Mouse (Mus musculus) CH12.LX (cell line): Measurements from ENCODE around the gene Olfm3. TPM values are rescaled to one million over a fixed set of nuclear protein-coding genes. Genes with fewer than 3 reads are reported as not detected.

ENCODE experiments used
- DNase-seq: peaks from one replicate; pipeline ENCODE4 v3.0.0-alpha.2; 2013; ENCODE audit errors: extremely low read depth
- H3K27ac ChIP-seq: 2 replicates; pipeline ENCODE4 v1.5.1; 2012; ENCODE audit warnings: low read depth, mild to moderate bottlenecking, control low read depth, moderate library complexity; ENCODE audit not compliant: insufficient read depth
- H3K27me3 ChIP-seq: replicated peaks from 2 replicates; pipeline ENCODE3; 2012; ENCODE audit warnings: inconsistent platforms
- H3K36me3 ChIP-seq, 2 experiments: replicated peaks in 1 of 2; 2 replicates each; pipeline versions ENCODE3 to v1.6.1; 2012; ENCODE audit warnings: inconsistent platforms in 1 of 2, low read length in 1 of 2, mild to moderate bottlenecking in 1 of 2, mixed read lengths in 1 of 2, moderate library complexity in 1 of 2; ENCODE audit not compliant: control insufficient read depth in 1 of 2, insufficient read depth in 1 of 2
- H3K4me1 ChIP-seq, 2 experiments: 2 replicates each; pipeline ENCODE4 v1.6.1; 2012; ENCODE audit warnings: inconsistent platforms in 1 of 2, moderate library complexity in 1 of 2; ENCODE audit not compliant: insufficient read depth in 2 of 2, control insufficient read depth in 1 of 2
- H3K4me2 ChIP-seq: 2 replicates; pipeline ENCODE4 v1.6.1; 2012; ENCODE audit warnings: low read depth, mild to moderate bottlenecking, control low read depth; ENCODE audit not compliant: poor library complexity, insufficient read depth, severe bottlenecking
- H3K4me3 ChIP-seq, 3 experiments: fragments of 150-350 bp in 1 of 3; sonication (generic) in 1 of 3; replicated peaks in 1 of 3; 2 replicates each; pipeline versions ENCODE3 to v1.5.1; 2011 to 2012; ENCODE audit warnings: low read depth in 2 of 3, low read length in 2 of 3, mild to moderate bottlenecking in 2 of 3, moderate library complexity in 2 of 3, control low read depth in 1 of 3, improper control_type of control experiment in 1 of 3, inconsistent platforms in 1 of 3, mixed read lengths in 1 of 3; ENCODE audit not compliant: poor library complexity in 1 of 3
- H3K79me2 ChIP-seq: replicated peaks from 2 replicates; pipeline ENCODE4 v1.6.1; 2012; ENCODE audit warnings: mild to moderate bottlenecking, moderate library complexity; ENCODE audit not compliant: control insufficient read depth, poor library complexity, insufficient read depth, severe bottlenecking; ENCODE audit errors: extremely low read depth
- H3K9ac ChIP-seq: 2 replicates; pipeline ENCODE4 v1.6.1; 2012; ENCODE audit warnings: low read depth, mild to moderate bottlenecking, control low read depth, moderate library complexity; ENCODE audit not compliant: insufficient read depth
- H3K9me3 ChIP-seq: replicated peaks from 2 replicates; pipeline ENCODE3; 2012; ENCODE audit warnings: low read length, inconsistent platforms, mixed read lengths
- CHD2 ChIP-seq: IDR thresholded peaks from 2 replicates; pipeline ENCODE4 v1.6.1; 2011; ENCODE audit warnings: low read length, improper control_type of control experiment
- CTCF ChIP-seq, 2 experiments: IDR thresholded peaks in 1 of 2; conservative IDR thresholded peaks in 1 of 2; 2 replicates each; pipeline ENCODE4 v1.5.1; 2011 to 2012; ENCODE audit warnings: low read depth in 2 of 2, low read length in 2 of 2, improper control_type of control experiment in 1 of 2, inconsistent platforms in 1 of 2, mild to moderate bottlenecking in 1 of 2, moderate library complexity in 1 of 2
- E2F4 ChIP-seq: IDR thresholded peaks from 2 replicates; pipeline ENCODE4 v1.6.1; 2011; ENCODE audit warnings: low read depth, low read length, improper control_type of control experiment; ENCODE audit not compliant: insufficient replicate concordance
- ELF1 ChIP-seq: IDR thresholded peaks from 2 replicates; pipeline ENCODE4 v1.6.1; 2014; ENCODE audit warnings: low read depth, mild to moderate bottlenecking, inconsistent platforms, low read length, improper control_type of control experiment
- EP300 ChIP-seq: IDR thresholded peaks from 2 replicates; pipeline ENCODE4 v1.6.1; 2011; ENCODE audit warnings: low read length, improper control_type of control experiment
- ETS1 ChIP-seq: conservative IDR thresholded peaks from 2 replicates; pipeline ENCODE4 v1.6.1; 2012; ENCODE audit warnings: low read depth, mild to moderate bottlenecking, inconsistent platforms, low read length, improper control_type of control experiment, moderate library complexity
- HCFC1 ChIP-seq: IDR thresholded peaks from 2 replicates; pipeline ENCODE4 v1.6.1; 2012; ENCODE audit warnings: low read depth, mild to moderate bottlenecking, inconsistent platforms, low read length, improper control_type of control experiment
- JUND ChIP-seq: conservative IDR thresholded peaks from 2 replicates; pipeline ENCODE4 v1.6.1; 2011; ENCODE audit warnings: low read depth, low read length, improper control_type of control experiment
- KAT2A ChIP-seq: IDR thresholded peaks from 2 replicates; pipeline ENCODE4 v1.6.1; 2012; ENCODE audit warnings: low read length, improper control_type of control experiment, inconsistent platforms; ENCODE audit not compliant: insufficient replicate concordance
- MAFK ChIP-seq: IDR thresholded peaks from 2 replicates; pipeline ENCODE4 v1.6.1; 2011; ENCODE audit warnings: low read length, improper control_type of control experiment; ENCODE audit not compliant: insufficient replicate concordance
- MAX ChIP-seq: IDR thresholded peaks from 2 replicates; pipeline ENCODE4 v1.6.1; 2011; ENCODE audit warnings: low read length, improper control_type of control experiment
- MAZ ChIP-seq: IDR thresholded peaks from 2 replicates; pipeline ENCODE4 v1.6.1; 2012; ENCODE audit warnings: low read depth, mild to moderate bottlenecking, inconsistent platforms, low read length, improper control_type of control experiment, moderate library complexity
- MXI1 ChIP-seq: IDR thresholded peaks from 2 replicates; pipeline ENCODE4 v1.6.1; 2011; ENCODE audit warnings: mild to moderate bottlenecking, low read depth, low read length, improper control_type of control experiment
- NELFE ChIP-seq: IDR thresholded peaks from 2 replicates; pipeline ENCODE4 v1.6.1; 2011; ENCODE audit warnings: low read depth, low read length, improper control_type of control experiment
- NRF1 ChIP-seq: IDR thresholded peaks from 2 replicates; pipeline ENCODE4 v1.6.1; 2014; ENCODE audit warnings: low read depth, mild to moderate bottlenecking, inconsistent platforms, low read length, improper control_type of control experiment, moderate library complexity
- PAX5 ChIP-seq: IDR thresholded peaks from 2 replicates; pipeline ENCODE4 v1.6.1; 2012; ENCODE audit warnings: low read length, inconsistent platforms, mixed read lengths
- POLR2A ChIP-seq: IDR thresholded peaks from 2 replicates; pipeline ENCODE4 v1.6.1; 2011; ENCODE audit warnings: low read depth, mild to moderate bottlenecking, improper control_type of control experiment, low read length
- POLR2AphosphoS2 ChIP-seq: IDR thresholded peaks from 2 replicates; pipeline ENCODE4 v1.6.1; 2011; ENCODE audit warnings: low read depth, low read length, improper control_type of control experiment
- RAD21 ChIP-seq: IDR thresholded peaks from 2 replicates; pipeline ENCODE4 v1.6.1; 2011; ENCODE audit warnings: low read depth, mild to moderate bottlenecking, low read length, improper control_type of control experiment, moderate library complexity
- RCOR1 ChIP-seq: conservative IDR thresholded peaks from 2 replicates; pipeline ENCODE4 v1.6.1; 2012; ENCODE audit warnings: low read depth, mild to moderate bottlenecking, inconsistent platforms, low read length, improper control_type of control experiment
- SIN3A ChIP-seq: IDR thresholded peaks from 2 replicates; pipeline ENCODE4 v1.6.1; 2012; ENCODE audit warnings: low read length, improper control_type of control experiment, inconsistent platforms
- TBP ChIP-seq: conservative IDR thresholded peaks from 2 replicates; pipeline ENCODE4 v1.6.1; 2011; ENCODE audit warnings: low read depth, low read length, improper control_type of control experiment
- TCF12 ChIP-seq: IDR thresholded peaks from 2 replicates; pipeline ENCODE4 v1.6.1; 2014; ENCODE audit warnings: low read depth, mild to moderate bottlenecking, inconsistent platforms, low read length, improper control_type of control experiment
- USF2 ChIP-seq: conservative IDR thresholded peaks from 2 replicates; pipeline ENCODE4 v1.6.1; 2011; ENCODE audit warnings: low read depth, low read length, improper control_type of control experiment
- ZKSCAN1 ChIP-seq: IDR thresholded peaks from 2 replicates; pipeline ENCODE4 v1.6.1; 2012; ENCODE audit warnings: low read depth, inconsistent platforms, low read length, improper control_type of control experiment, borderline replicate concordance
- ZNF384 ChIP-seq: IDR thresholded peaks from 2 replicates; pipeline ENCODE4 v1.6.1; 2012; ENCODE audit warnings: low read depth, low read length, improper control_type of control experiment, inconsistent platforms
- dilution Hi-C: fragments of 300-500 bp; cut with MboI; formaldehyde crosslinking; loops from 2 replicates; pipeline ENCODE4 v1.14.3; 2020; ENCODE audit warnings: low sequenced_read_pairs; ENCODE audit not compliant: extremely low pct_unique_long_range_greater_than_20kb, extremely low pct_ligation_motif_present
- in situ Hi-C: fragments of 300-500 bp; cut with MboI; formaldehyde crosslinking; loops from 3 replicates; pipeline ENCODE4 v1.14.3; 2019; ENCODE audit warnings: low sequenced_read_pairs, low pct_ligation_motif_present, low pct_unique_long_range_greater_than_20kb, mixed read lengths
- polyA plus RNA-seq: library from polyadenylated mRNA; unstranded; fragments of >175 nt; gene quantifications from 2 replicates; pipeline ENCODE4 v1.2.1, GENCODE M21; 2012; ENCODE audit warnings: low read depth; ENCODE audit not compliant: insufficient read length
- total RNA-seq, 2 experiments: library from RNA; depleted of rRNA; stranded (reverse); fragments of 300-350 nt in 1 of 2; fragments of >200 nt in 1 of 2; gene quantifications; 2 replicates each; pipeline ENCODE4 v1.2.3; 2012 to 2014

The Olfm3 gene
- total and polyA plus RNA-seq, 3 experiments, result not detected

DNA sequence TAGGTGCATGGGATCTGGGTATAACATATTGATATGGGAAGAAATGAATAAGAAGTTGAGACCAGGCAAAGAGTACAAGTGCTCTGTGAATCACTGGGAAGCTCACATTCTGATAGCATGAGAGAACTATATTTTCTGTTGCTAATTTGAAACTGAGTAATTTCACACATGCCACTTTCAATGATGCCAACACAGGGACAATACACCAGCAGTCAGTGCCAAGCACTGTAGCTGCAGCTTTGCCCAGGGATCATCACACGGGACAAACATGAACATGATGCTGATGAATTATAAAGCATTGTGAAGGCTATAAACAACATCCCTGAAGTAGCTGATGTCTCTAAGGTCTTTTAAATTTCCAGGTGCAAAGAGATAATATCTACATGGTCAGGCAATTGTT is 161.0 kb downstream of the Olfm3 start:
- H3K4me1 ChIP-seq, result no peaks in the 10 kb centered on the region
- no peaks in the 10 kb centered on the region for H3K79me2 ChIP-seq
- no peak overlapping the region for H3K4me2 ChIP-seq
- no peaks in the 10 kb centered on the region for H3K9me3 ChIP-seq
- TF ChIP-seq RCOR1, result no peak
- no peak for TF ChIP-seq SIN3A
- TF ChIP-seq NELFE, result no peak
- no peak for TF ChIP-seq E2F4
- TF ChIP-seq KAT2A, result no peak
- no peak for TF ChIP-seq ZKSCAN1
- TF ChIP-seq NRF1, result no peak
- TF ChIP-seq ETS1, result no peak
- TF ChIP-seq CTCF (conservative IDR thresholded peaks at IDR 0.05 in 1 of 2, IDR thresholded peaks at IDR 0.05 in 1 of 2; ENCODE audit: low read depth in 2 of 2, low read length in 2 of 2), result no peak
- TF ChIP-seq ZNF384, result no peak
- TF ChIP-seq CHD2, result no peak
- no peaks in the 10 kb centered on the region for H3K36me3 ChIP-seq
- no peak for DNase-seq
- H3K27me3 ChIP-seq, result no peaks in the 10 kb centered on the region
- no peak overlapping the region for H3K27ac ChIP-seq
- in situ Hi-C loops (no loop called here), dilution Hi-C loops (no loop called here)
- no peak overlapping the region for H3K4me3 ChIP-seq
- H3K9ac ChIP-seq, result no peak overlapping the region

DNA sequence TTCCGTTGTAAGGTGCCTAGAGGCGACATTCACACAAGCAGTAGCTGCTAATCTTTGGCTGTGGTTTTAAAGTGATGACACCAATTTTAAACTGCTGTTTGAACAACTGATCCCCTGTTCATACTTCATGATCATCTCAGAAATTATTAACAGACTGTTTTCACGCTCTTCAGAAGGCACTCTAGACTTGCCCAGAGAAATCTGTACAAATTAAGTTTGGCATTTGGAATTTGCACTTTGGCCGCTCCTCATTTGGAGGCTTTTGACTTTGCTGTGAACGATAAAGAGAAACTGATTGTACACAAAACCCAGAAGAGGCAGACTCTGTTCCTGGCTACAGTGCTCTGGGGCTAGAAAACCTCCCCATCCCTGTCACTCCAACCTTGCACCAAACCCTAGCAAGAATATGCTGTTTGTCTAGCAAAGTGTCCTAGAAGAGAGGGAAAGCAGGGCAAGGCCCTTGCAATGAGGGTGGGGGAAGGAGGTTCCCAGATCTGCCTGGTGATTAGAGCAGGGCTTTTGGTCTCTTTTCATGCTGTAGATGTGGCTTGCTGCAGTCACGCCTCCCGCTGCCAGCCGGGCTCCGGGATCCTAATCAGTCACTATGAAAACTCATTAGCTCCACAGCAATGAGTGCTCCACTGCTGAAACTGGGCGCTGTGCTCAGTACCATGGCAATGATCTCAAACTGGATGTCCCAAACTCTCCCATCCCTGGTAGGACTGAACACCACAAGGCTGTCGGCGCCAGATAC is 176.7 kb downstream of the Olfm3 start:
- dilution Hi-C loops (no loop called here), in situ Hi-C loops (no loop called here)
- H3K27ac ChIP-seq, result no peak overlapping the region

GRCm38 (mm10) chr3:115081371-115081770 is 177.5 kb downstream of the Olfm3 start:
- in situ Hi-C loops (no loop called here), dilution Hi-C loops (no loop called here)
- TF ChIP-seq POLR2AphosphoS2 (no peak), CHD2 (no peak), ELF1 (no peak), MAX (no peak), MAZ (no peak), PAX5 (no peak), TCF12 (no peak), ZKSCAN1 (no peak), TBP (no peak), RAD21 (no peak), USF2 (no peak), MAFK (no peak), EP300 (no peak), JUND (no peak), RCOR1 (no peak), POLR2A (no peak), E2F4 (no peak)
- DNase-seq, result no peak
- Histone ChIP-seq H3K4me1 (no peaks in the 10 kb centered on the region), H3K36me3 (no peaks in the 10 kb centered on the region), H3K4me2 (no peak overlapping the region), H3K27me3 (no peaks in the 10 kb centered on the region), H3K27ac (no peak overlapping the region), H3K9ac (no peak overlapping the region), H3K4me3 (no peak overlapping the region), H3K79me2 (no peaks in the 10 kb centered on the region), H3K9me3 (no peaks in the 10 kb centered on the region)

More for the DNA sequence above, 176.7 kb downstream of the Olfm3 start:
- TF ChIP-seq MAFK (no peak), ELF1 (no peak), HCFC1 (no peak), MXI1 (no peak)
- no peak overlapping the region for H3K4me3 ChIP-seq
- H3K36me3 ChIP-seq, result no peaks in the 10 kb centered on the region
- no peaks in the 10 kb centered on the region for H3K27me3 ChIP-seq
- H3K9ac ChIP-seq, result no peak overlapping the region
- DNase-seq, result no peak
- no peaks in the 10 kb centered on the region for H3K9me3 ChIP-seq
- H3K79me2 ChIP-seq, result no peaks in the 10 kb centered on the region
- no peaks in the 10 kb centered on the region for H3K4me1 ChIP-seq
- H3K4me2 ChIP-seq, result no peak overlapping the region
